Mouse (Mus musculus) heart, embryonic 15.5 days (tissue): ENCODE measurements around the gene Ciao2b. TPM values are rescaled to one million over a fixed set of nuclear protein-coding genes. Genes with fewer than 3 reads are reported as not detected.

Experiments
- ATAC-seq: fragments of 200-750 bp; cut with Nextera tagmentation; replicated peaks from 2 replicates; pipeline ENCODE4 v1.8.0; 2017; ENCODE audit warnings: low read depth, moderate TSS enrichment; ENCODE audit not compliant: insufficient number of reproducible peaks, insufficient read depth, low FRiP score
- H3K27ac ChIP-seq: fragments of 300-500 bp; sonication (generic); 2 replicates; pipeline ENCODE4 v1.5.1; 2015; ENCODE audit warnings: mild to moderate bottlenecking, inconsistent platforms
- H3K27me3 ChIP-seq: fragments of 300-500 bp; sonication (generic); 2 replicates; pipeline ENCODE4 v1.6.1; 2015; ENCODE audit warnings: inconsistent platforms
- H3K36me3 ChIP-seq: fragments of 300-500 bp; sonication (generic); 2 replicates; pipeline ENCODE4 v1.6.1; 2015; ENCODE audit warnings: mild to moderate bottlenecking, inconsistent platforms
- H3K4me1 ChIP-seq: fragments of 300-500 bp; sonication (generic); replicated peaks from 2 replicates; pipeline ENCODE4 v1.6.1; 2015; ENCODE audit warnings: inconsistent platforms
- H3K4me2 ChIP-seq: fragments of 300-500 bp; sonication (generic); 2 replicates; pipeline ENCODE4 v1.6.1; 2015; ENCODE audit warnings: inconsistent platforms, mild to moderate bottlenecking, moderate library complexity
- H3K4me3 ChIP-seq: fragments of 300-500 bp; sonication (generic); 2 replicates; pipeline ENCODE4 v1.5.1; 2015; ENCODE audit warnings: mild to moderate bottlenecking, inconsistent platforms
- H3K9ac ChIP-seq: fragments of 300-500 bp; sonication (generic); 2 replicates; pipeline ENCODE4 v1.6.1; 2015; ENCODE audit warnings: mild to moderate bottlenecking, inconsistent platforms
- H3K9me3 ChIP-seq: fragments of 300-500 bp; sonication (generic); replicated peaks from 2 replicates; pipeline ENCODE4 v1.6.1; 2016; ENCODE audit warnings: inconsistent platforms
- WGBS: fragments of 180-500 bp; shearing (Covaris S2); methylation state at CpG from one replicate; pipeline ENCODE4 v1.1.7; 2015; ENCODE audit warnings: mixed read lengths; 5-methylcytosine and 5-hydroxymethylcytosine counted together
- polyA plus RNA-seq: library from polyadenylated mRNA; unstranded; fragments of >200 nt; fragmentation: Nextera tagmentation; extraction: Ambion mirVana; gene quantifications from 2 replicates; pipeline ENCODE4 v1.2.1, GENCODE M21; 2015

The Ciao2b gene
- polyA plus RNA-seq, 1 experiment from 2014 or later: 190 TPM

- H3K36me3 ChIP-seq: peaks cover 22% of the 10 kb centered on the region; the same call in 1 of the 2 replicates
- WGBS: 59% methylated on average over 6 of the region's 6 CpGs
- no peak overlapping the region for H3K4me3 ChIP-seq
- peaks cover 44% of the 10 kb centered on the region for H3K4me1 ChIP-seq
- no peaks in the 10 kb centered on the region for H3K9me3 ChIP-seq
- H3K27me3 ChIP-seq: no peaks in the 10 kb centered on the region
- H3K4me2 ChIP-seq: peak overlapping the region; percentile 65
- peak overlapping the region; percentile 95 for H3K27ac ChIP-seq
- no peak for ATAC-seq
- peak overlapping the region; percentile 82; the same call in 1 of the 2 replicates for H3K9ac ChIP-seq
Observed at GRCm38 (mm10) chr8:104632486-104632885, 9.3 kb downstream of the Ciao2b start.

DNA sequence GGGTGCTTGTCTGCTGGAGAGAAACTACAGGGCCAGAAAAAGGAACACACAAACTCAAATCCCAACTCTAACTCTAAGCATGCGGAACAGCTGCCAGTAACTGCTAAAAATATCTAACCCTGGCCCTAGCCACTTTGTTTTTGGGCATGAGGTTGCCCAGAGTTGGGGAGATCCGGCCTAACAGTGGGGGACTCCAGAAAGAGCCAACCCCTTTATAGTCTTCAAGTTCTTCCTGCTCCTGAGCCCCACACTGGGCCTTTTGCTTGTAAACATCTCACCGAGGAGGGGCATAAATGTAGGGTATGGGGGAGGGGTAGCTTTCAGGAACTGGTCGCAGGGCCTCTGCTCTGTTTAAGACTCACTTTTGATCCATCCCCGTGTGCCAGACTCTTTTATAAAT, 9.8 kb downstream of the Ciao2b start:
- Histone ChIP-seq H3K27me3 (no peaks in the 10 kb centered on the region), H3K36me3 (peaks cover 23% of the 10 kb centered on the region; the same call in 1 of the 2 replicates), H3K9me3 (no peaks in the 10 kb centered on the region), H3K4me1 (peaks cover 48% of the 10 kb centered on the region), H3K4me2 (peak overlapping the region; percentile 65), H3K9ac (peak overlapping the region; percentile 82), H3K27ac (peak overlapping the region; percentile 95), H3K4me3 (peak overlapping the region; percentile 75)
- WGBS: 23% methylated on average over 5 of the region's 5 CpGs
- ATAC-seq: no peak

- H3K36me3 ChIP-seq: peaks cover 23% of the 10 kb centered on the region; the same call in 1 of the 2 replicates
- H3K27ac ChIP-seq: peak within 1 kb of the TSS; percentile 95
- H3K9ac ChIP-seq: peak within 1 kb of the TSS; percentile 82
- H3K9me3 ChIP-seq: no peaks in the 10 kb centered on the region
- peak; percentile 81 for ATAC-seq
- under 1% methylated on average over 25 of the region's 28 CpGs for WGBS
- peak within 1 kb of the TSS; percentile 75 for H3K4me3 ChIP-seq
- H3K27me3 ChIP-seq: no peaks in the 10 kb centered on the region
- peak within 1 kb of the TSS; percentile 65 for H3K4me2 ChIP-seq
- H3K4me1 ChIP-seq: peaks cover 48% of the 10 kb centered on the region
Observed at GRCm38 (mm10) chr8:104630981-104631663, 10.6 kb downstream of the Ciao2b start, which contains the start of gene Rrad. Gene Rrad, minus strand, starts transcription at chr8:104631327.

DNA sequence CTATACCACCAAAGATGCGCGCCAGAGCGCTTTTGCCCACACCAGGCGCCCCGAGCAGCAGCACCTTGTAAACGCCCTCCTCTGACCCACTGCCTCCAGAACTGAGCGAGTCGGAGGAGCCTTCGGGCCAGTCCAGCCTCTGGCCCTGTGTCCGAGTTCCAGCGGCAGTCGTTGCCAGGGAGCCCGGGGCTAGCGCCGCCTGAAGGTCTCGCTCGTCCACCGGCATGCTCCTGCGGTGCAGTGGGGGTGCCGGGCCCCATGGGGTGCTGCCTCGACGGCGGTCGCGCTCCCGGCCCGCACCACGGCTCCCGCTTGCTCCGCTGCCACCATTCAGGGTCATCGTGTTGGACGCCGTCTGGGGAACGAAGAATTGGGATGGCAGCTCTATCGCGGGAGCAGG, 11.2 kb downstream of the Ciao2b start:
- WGBS: under 1% methylated on average over 36 of the region's 36 CpGs
- Histone ChIP-seq H3K9ac (peak overlapping the region; percentile 82), H3K27ac (peak overlapping the region; percentile 95), H3K4me2 (peak overlapping the region; percentile 65), H3K27me3 (no peaks in the 10 kb centered on the region), H3K4me3 (peak overlapping the region; percentile 75), H3K36me3 (peaks cover 19% of the 10 kb centered on the region; the same call in 1 of the 2 replicates), H3K4me1 (peaks cover 51% of the 10 kb centered on the region), H3K9me3 (no peaks in the 10 kb centered on the region)
- ATAC-seq: peak; percentile 9

DNA sequence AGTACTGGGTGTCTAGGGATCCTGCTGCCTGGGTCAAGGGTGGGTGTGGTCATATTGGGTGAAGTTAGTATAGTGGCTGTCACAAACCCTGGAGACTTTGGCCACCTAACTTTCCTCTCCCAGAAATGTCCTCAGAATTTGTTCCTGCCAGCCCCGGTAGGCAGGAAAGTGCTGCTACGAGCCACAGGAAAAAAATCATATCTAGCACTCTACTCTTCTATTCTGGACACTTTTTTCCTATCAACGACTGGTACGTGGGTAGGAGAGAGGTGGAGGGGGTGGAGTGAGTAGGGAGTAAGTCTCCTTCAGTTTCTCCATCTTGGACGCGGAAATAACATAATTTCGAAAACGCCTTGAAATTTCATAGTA, 11.7 kb downstream of the Ciao2b start:
- peak overlapping the region; percentile 82 for H3K9ac ChIP-seq
- peaks cover 53% of the 10 kb centered on the region for H3K4me1 ChIP-seq

GRCm38 (mm10) chr8:104629306-104630110, 12.3 kb downstream of the Ciao2b start:
- ATAC-seq: peak; percentile 41
- peak overlapping the region; percentile 95 for H3K27ac ChIP-seq
- no peaks in the 10 kb centered on the region for H3K27me3 ChIP-seq
- H3K4me1 ChIP-seq: peaks cover 59% of the 10 kb centered on the region
- peak overlapping the region; percentile 65 for H3K4me2 ChIP-seq
- H3K36me3 ChIP-seq: peaks cover 11% of the 10 kb centered on the region; the same call in 1 of the 2 replicates
- H3K4me3 ChIP-seq: peak overlapping the region; percentile 75
- no peaks in the 10 kb centered on the region for H3K9me3 ChIP-seq
- H3K9ac ChIP-seq: peak overlapping the region; percentile 82
- 19% methylated on average over 22 of the region's 22 CpGs for WGBS

More for the DNA sequence above, 11.7 kb downstream of the Ciao2b start:
- WGBS: 9% methylated on average over 8 of the region's 8 CpGs
- peaks cover 15% of the 10 kb centered on the region; the same call in 1 of the 2 replicates for H3K36me3 ChIP-seq
- ATAC-seq: no peak
- peak overlapping the region; percentile 65 for H3K4me2 ChIP-seq
- H3K4me3 ChIP-seq: peak overlapping the region; percentile 75
- peak overlapping the region; percentile 95 for H3K27ac ChIP-seq
- H3K9me3 ChIP-seq: no peaks in the 10 kb centered on the region
- no peaks in the 10 kb centered on the region for H3K27me3 ChIP-seq

GRCm38 (mm10) chr8:104628402-104628801, 13.4 kb downstream of the Ciao2b start:
- ATAC-seq: no peak
- no peaks in the 10 kb centered on the region for H3K9me3 ChIP-seq
- peaks cover 60% of the 10 kb centered on the region for H3K4me1 ChIP-seq
- no peaks in the 10 kb centered on the region for H3K27me3 ChIP-seq
- 85% methylated on average over 21 of the region's 21 CpGs for WGBS
- peak overlapping the region; percentile 82; the same call in 1 of the 2 replicates for H3K9ac ChIP-seq
- H3K36me3 ChIP-seq: peaks cover 11% of the 10 kb centered on the region; the same call in 1 of the 2 replicates
- peak overlapping the region; percentile 65 for H3K4me2 ChIP-seq
- H3K27ac ChIP-seq: peak overlapping the region; percentile 95
- H3K4me3 ChIP-seq: peak overlapping the region; percentile 75

- Histone ChIP-seq H3K9ac (no peak overlapping the region), H3K4me1 (peaks cover 50% of the 10 kb centered on the region), H3K27ac (peak overlapping the region; percentile 95), H3K4me2 (no peak overlapping the region), H3K4me3 (no peak overlapping the region), H3K36me3 (peaks cover 11% of the 10 kb centered on the region; the same call in 1 of the 2 replicates), H3K9me3 (no peaks in the 10 kb centered on the region), H3K27me3 (no peaks in the 10 kb centered on the region)
- WGBS: 56% methylated on average over 4 of the region's 4 CpGs
- ATAC-seq: no peak
Observed at GRCm38 (mm10) chr8:104627065-104627740, 14.6 kb downstream of the Ciao2b start.

- peak within 1 kb of the TSS; percentile 49; the same call in 1 of the 2 replicates for H3K27ac ChIP-seq
- no peak for ATAC-seq
- H3K4me1 ChIP-seq: peaks cover 33% of the 10 kb centered on the region
- H3K4me2 ChIP-seq: no peak within 1 kb of the TSS
- peaks cover 11% of the 10 kb centered on the region; the same call in 1 of the 2 replicates for H3K36me3 ChIP-seq
- no peaks in the 10 kb centered on the region for H3K9me3 ChIP-seq
- WGBS: 76% methylated on average over 6 of the region's 6 CpGs
- no peak within 1 kb of the TSS for H3K9ac ChIP-seq
- H3K27me3 ChIP-seq: no peaks in the 10 kb centered on the region
- H3K4me3 ChIP-seq: no peak within 1 kb of the TSS
Observed at GRCm38 (mm10) chr8:104624161-104624560, 17.6 kb downstream of the Ciao2b start, which contains the start of gene Cdh16. Gene Cdh16, minus strand, starts transcription at chr8:104624396.

DNA sequence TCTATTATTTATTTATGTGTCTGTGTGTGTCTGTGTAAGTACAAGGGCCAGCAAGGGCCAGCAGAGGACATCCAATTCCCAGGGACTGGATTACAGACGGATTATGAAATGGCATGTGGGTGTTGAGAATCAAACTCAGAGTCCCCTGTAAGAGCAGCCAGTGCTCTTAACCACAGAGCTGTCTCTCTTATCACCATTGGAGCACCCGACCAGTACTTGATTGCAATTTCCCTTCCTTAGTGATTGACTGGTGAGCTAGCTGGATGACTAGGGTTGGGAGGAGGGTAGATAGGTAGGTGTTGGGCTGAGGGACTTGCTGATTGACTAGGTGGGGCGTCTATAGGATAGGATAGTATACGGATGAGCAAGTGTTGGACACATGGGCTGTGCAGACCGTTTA, 21.0 kb downstream of the Ciao2b start:
- Histone ChIP-seq H3K4me3 (no peak overlapping the region), H3K4me2 (no peak overlapping the region), H3K4me1 (peaks cover 12% of the 10 kb centered on the region), H3K9ac (no peak overlapping the region), H3K36me3 (no peaks in the 10 kb centered on the region), H3K9me3 (no peaks in the 10 kb centered on the region), H3K27me3 (no peaks in the 10 kb centered on the region), H3K27ac (no peak overlapping the region)
- no peak for ATAC-seq
- 66% methylated on average over 5 of the region's 5 CpGs for WGBS

DNA sequence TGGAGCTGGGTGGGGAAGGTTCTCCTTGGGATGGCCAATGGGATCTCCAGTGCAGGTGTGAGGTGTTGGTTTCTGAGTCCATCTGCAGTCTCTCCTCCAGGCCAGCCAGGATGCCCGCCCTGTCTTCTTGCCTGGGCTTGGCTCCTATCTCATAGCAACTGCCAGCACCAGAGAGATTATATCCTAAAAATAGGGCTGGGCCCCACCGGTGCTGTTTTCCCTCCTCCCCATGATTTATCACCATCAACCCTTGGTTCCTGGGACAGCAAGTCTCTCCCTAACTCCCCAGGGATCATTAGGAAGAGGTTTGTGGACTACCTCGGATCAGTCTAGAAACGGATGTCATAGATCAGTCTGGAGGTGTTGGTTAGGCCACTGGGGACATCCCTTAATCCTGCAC, 28.6 kb downstream of the Ciao2b start:
- Histone ChIP-seq H3K27ac (peak overlapping the region; percentile 98), H3K9me3 (no peaks in the 10 kb centered on the region), H3K4me3 (no peak overlapping the region), H3K9ac (no peak overlapping the region; the same call in 1 of the 2 replicates), H3K4me2 (peak overlapping the region; percentile 34), H3K27me3 (no peaks in the 10 kb centered on the region), H3K36me3 (no peaks in the 10 kb centered on the region), H3K4me1 (peaks cover 54% of the 10 kb centered on the region)
- 38% methylated on average over 4 of the region's 4 CpGs for whole genome bisulfite sequencing
- ATAC-seq: no peak
